Mouse (Mus musculus) layer of hippocampus, postnatal 36 days (tissue): ENCODE results near the gene Plcg2. TPM values are rescaled to one million over a fixed set of nuclear protein-coding genes. Genes with fewer than 3 reads are reported as not detected.

ENCODE experiments used
- DNase-seq, 2 experiments: peaks; one replicate each; pipeline ENCODE4 v3.0.0; 2022
- microRNA-seq, 2 experiments: library from miRNA; unstranded; fragments of <30 nt; microRNA quantifications; one replicate each; pipeline ENCODE4 v1.2.0; 2021
- total RNA-seq, 2 experiments: library from RNA; stranded (reverse); gene quantifications; 2 replicates each; pipeline ENCODE4 v1.2.3; 2021

Gene Plcg2
- total RNA-seq, 2 experiments from 2014 or later = 2.6 to 3.3 TPM

DNA sequence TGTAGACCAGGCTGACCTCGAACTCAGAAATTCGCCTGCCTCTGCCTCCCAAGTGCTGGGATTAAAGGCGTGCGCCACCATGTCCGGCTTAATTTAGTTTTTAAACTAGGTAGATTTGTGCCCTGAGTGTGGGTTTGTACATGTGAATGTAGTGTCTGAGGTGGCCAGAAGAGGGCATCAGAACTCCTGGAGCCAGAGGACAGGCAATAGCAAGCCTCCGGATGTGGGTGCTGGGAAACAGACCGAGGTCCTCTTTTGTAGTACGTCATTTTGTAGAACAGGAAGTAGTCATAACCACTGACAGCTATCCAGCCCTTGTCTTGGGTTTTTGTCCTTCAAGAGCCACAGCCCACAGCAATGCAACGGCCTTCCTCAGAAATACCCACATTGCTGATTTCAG lies 141.5 kb downstream of the Plcg2 start:
- DNase-seq = no peak

DNA sequence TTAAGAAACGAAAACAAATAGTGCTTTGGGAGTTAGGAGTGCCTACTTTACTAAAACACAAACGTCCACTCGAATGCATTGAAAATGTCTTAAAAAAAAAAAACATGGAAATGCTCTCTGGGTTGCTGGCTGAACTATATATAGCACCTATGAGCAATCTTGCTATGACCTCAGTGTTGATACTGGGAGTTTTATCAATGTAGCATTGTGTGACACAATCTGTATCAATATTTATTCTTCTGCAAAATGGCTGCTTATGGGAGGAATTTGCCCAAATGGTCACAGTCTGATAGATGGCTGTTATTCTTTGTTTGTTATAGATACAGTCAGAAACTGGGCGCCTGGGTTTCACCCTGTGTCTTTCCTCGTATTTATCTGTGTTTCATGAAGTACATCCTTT lies 147.4 kb downstream of the Plcg2 start:
- DNase-seq = no peak

DNA sequence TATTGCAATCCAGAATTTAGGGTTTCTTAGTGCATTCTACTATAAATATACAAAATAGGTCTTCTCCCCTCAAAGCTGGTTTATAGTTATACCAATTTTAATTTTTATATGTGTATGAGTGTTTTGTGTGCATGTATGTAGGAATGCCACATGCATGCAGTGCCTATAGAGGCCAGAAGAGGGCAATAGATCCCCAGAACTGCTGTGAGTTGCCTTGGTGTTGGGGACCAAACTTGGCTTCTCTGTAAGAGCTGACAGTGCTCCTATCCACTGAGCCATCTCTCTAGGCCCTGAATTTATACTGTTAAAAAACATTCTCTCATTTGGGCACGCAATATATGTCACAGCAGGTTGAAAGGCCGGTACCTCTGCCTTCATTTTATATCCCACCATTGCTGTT lies 147.9 kb downstream of the Plcg2 start:
- peak; percentile 16 to 52 for DNase-seq

DNA sequence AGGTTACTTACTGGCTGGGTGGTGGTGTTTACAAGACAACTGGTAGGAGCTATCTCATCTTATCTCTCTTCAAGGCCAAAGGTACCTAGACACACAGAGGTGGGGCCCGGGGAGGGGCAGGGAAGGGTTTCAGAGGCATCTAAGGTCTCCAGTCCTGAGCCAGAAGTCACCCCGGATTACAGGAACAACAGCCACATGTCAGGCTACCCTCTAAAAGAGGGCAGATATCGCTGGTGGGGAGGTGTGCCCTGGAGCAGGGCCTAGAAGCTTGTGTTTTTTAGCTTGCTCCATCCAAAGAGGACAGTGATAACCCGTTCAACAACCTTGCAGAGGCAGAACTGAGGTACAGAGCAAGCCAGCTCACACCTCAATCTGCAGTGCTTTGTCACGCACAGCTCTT lies 148.3 kb downstream of the Plcg2 start:
- DNase-seq = no peak

DNA sequence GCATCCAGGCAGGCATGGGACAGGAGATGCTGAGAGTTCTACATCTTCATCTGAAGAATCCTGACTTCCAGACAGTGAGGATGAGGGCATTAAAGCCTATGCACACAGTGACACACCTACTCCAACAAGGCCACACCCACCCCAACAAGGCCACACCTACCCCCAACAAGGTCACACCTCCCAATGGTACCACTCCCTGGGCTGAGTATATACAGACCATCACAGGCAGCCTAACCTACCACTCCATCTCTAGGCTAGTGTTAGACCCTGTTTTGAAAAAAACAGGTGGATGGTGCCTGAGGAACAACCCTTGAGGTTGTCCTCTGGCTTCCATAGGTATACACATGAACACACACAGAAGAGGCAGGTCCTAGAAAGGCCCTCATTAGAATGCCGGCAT lies 154.2 kb downstream of the Plcg2 start:
- DNase-seq = no peak

DNA sequence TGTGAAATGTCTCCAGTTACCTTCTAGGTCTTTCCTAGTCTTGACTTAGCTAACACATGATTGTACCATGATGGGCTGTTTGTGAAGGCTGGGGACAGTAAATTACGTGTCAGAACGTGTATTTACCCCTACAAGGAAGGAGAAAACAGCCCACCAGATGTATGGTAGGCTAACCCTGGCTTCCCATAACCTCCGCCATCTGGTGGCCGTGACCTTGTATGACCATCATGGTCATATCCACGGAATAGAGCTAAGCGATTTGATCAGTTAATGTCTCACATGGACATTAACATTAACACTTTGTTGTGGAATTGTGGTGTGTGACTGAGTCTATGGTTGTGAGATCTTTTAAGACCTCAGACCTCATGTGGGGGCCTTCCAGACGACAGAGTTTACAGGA lies 160.9 kb downstream of the Plcg2 start:
- no peak for DNase-seq

DNA sequence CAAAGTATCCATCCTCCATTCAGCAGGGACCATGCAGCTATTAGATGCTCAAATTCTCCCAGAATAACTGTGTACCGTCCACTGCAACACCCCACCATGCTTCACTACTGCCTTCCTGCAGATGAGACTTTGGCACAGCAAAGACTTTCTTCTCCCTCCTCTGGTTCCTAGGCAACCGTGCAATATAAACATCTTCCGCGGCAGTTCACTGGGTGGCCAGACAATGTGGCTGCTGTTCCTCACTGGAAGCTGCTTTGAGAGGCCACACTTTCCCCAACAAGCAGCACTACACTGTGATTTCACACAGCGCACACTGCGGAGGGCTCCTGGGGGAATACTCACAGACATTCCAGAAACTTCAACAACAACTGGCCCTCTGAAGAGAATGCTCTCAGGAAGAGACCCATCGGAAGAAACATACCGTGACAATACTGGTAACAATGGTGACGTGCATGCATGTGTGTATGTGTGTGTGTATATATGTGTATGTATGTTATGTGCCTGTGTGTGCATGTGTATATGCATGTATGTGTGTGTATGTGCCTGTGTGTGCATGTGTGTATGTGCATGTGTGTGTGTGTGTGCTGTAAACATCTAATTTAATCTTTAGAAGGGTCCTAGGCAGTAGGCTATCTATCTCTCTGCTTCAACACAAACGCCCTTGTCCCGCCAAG lies 162.4 kb downstream of the Plcg2 start:
- peak in 1 of 2 experiments; percentile 41 for DNase-seq

DNA sequence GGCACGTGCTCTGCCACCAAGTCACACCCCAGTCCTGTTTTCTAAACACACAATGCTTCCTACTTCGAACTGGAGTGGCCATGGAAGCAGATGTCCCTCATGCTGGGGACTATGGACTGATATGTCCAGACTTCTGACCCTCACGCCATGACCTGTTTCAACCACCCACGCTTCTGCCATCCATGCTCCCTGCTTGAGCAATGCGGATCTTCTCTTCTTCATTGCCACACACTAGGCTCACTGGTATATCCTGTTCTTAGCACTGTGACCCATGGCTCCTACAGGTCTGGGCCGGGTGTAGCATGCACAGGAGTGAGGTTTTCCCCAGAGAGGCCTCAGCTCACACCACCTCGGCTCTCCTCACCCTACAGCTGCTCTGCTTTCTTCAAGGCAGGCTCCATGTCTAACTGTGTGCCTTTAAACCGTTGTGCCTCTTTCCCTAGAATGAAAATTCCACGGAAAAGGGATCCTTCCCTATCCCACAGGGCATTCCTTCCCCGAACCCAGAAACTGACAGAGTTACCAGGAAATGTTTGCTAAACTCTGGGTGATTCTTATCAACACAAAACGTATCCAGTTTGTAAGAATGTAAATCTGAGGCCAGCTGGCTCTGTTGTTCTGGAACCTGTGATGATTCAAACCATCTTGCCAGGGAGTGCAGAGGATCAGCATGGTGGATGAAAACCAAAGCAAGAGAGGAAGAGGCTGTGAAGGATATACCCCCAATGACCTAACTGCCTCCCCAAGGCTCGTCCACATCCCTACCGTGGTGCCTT lies 169.4 kb downstream of the Plcg2 start:
- DNase-seq = no peak

DNA sequence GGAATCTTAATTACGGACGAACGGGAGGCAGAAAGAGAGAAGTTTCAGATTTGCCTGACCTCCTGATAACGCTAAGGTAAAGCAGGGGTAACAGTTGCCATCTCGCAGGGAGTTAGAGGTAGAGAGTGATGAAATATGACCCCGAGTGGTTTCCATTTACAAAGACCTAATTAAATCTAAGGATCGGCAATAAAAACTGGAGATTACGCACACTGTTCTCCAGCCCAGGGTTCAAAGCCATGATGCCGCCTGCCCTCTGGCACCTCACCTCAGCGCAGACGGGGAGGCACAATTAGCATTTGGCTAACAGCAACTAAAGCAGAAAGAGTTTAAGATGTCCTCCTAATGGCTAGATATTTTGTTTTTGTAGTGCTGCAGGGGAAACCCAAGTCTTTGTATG lies 172.4 kb downstream of the Plcg2 start:
- no peak for DNase-seq

DNA sequence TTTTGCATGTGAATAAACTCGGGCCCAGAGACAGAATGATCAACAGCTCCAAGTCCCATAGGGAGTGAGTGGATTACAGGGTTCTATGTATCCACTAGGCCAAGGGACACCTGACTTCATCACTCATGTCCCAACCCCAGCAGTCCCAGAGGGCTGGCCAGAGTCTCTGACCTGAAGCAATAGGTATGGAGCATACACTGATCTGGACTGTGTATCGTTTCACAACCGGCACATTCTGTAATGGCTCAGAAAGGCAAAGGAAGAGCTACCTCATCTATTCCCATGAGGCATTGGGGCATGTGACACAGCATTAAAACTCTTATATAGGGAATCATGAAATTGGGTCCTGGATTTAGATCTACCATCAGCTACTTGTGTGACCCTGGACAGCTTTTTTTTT lies 174.5 kb downstream of the Plcg2 start:
- DNase-seq = no peak

DNA sequence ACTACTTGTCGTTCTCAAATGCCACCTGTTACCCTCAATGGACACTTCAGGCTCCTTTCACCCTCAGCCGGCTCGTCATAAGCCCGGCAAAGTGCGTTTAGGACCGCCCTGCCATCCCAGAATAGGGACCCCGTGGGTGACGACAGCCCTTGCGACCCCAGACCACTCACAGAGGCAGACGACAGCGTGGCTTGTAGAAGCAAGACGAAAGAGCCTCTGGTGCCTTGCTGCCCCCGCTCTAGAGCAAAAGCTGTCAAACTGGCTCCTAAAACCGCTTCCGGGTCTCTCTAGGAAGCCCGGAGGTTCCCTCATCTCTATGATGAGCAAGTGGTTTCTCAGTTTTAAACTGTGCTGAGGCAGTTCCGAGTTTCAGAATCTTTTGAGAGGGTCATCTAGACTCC lies 175.3 kb downstream of the Plcg2 start, which contains the start of gene Sdr42e1:
Gene Sdr42e1, minus strand, starts transcription at position 260 of the 401 bp plus-strand sequence.
- DNase-seq = peak; percentile 44 to 54

DNA sequence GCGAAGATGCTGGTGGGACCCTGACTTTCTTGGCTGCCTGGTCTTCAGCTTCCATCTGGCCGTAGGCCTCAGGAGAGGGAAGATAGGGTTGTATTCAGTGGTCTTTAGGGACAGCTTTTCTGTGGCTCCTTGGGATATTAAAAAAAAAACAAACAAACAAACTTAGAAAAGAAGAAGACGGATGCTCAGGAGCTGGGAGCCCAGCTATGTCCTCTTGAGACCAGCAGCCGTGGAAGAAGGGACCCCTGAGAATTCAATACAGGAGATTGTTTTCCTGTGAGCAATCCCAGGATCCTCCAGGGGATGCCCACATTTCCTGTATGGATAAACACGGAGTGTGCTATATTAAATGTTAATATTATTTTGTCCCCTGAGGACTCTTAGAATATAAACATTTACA lies 177.1 kb downstream of the Plcg2 start:
- DNase-seq = no peak

DNA sequence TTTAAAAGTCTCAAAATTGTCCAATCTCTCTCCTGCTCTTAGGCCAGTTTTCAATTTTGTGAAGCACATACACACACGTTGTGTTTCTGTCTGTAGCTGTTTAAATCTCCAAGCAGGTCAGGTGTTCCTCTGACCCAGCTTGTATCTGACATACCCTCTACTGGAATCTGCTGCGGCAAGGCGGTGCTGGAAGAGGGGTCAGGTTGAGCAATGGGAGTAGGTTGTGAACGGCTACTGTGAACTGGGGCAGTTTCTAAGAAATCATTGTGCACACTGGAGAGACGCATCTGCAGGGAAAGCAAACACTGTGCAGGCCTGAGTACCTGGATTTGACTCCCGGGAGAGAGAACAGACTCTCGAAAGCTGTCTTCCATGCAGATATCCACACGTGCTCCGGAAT lies 178.4 kb downstream of the Plcg2 start:
- no peak for DNase-seq

DNA sequence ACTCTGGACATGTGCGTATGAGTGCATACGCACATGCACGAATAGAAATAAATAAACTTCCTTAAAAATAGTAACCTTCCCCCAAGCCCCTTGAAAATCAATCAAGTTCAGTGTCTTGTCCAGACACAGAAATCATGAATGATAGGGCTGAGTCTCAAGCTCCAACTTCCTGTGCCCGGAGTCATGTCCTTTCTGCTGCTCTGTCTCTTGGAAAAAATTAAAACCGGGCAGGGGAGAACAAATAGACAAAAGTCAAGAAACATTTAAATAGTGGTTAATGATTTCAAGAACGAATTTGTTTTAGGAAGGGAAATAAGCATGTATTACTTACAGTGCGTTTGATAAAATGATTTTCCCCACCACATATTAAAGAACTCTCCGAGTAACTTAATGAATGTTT lies 178.9 kb downstream of the Plcg2 start:
- no peak for DNase-seq

DNA sequence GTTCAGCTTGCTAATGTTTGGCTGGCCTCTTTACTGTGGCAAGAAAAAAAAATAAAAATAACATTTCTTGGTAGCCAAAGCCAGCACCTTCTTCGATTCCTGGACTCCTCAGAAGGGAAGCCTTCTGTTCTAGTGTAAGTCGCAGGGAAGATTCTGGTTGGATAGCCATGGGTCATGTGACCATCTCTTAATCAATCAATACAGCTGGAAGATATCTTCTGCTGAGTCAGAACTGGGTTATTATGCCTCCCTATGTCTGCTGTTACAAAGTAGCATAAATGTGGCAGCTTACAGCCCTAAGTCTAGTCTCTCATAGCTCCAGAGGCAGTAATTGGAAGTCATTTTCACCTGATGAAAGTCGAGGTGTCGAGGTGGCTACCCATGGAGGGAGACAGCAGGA lies 180.6 kb downstream of the Plcg2 start:
- no peak for DNase-seq

DNA sequence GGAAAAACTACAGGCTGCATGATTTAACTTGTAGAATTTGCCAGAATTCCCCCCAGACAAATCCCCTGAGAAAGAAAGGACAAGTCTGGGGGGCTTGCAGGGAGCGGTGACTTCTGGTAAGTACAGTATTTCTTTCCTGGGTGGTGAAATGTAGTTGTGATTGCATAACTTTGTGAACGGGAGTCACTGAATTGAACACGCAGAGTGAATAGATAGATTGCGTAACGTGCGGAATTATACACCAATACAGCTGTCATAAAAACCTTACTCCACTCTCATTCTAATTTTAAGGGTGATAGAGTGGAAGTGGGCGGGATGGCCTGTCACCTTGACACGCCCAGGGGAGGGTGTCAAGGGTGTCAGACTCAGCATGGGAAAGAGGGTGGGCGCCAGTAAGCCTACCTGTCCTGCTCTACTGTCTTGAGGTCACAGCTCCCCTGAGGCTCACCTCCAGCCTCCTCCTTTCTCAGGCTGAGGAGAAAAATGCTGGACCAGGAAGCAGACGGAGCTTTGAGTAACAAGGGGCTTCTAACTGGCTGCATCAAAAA lies 185.9 kb downstream of the Plcg2 start:
- DNase-seq = no peak

DNA sequence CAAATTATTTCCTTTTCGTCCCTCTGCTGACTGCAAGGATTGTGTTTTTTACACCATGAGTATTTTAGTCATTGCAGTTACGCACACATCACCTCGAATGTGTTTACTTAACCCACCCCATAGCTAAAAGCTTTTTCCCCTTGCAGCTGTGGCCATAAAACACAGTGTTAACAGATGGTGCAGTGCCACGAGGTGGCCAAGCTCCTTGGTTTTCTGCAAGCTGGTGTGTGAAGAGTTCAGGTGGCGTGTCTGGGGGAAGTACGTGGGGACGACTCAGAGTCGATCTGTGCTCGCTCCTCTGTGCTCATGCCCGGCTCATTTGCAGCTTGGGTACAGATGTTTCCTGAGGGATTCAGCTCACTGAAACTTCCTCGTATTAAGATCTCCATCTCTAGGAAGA lies 186.4 kb downstream of the Plcg2 start:
- no peak for DNase-seq

Small RNA genes lying within 50 kb of the gene (microRNA-seq; reads per million reads assigned to microRNA genes)
- 0 reads per million in 2 experiments for gene Gm27361
- 0 reads per million in 2 experiments for gene Mir7077
- gene Mir7078 = 0 reads per million in 2 experiments

Other genes starting within 250 kb of the Plcg2 start
- 100 to 1,000 TPM; 278 to 289 TPM for gene Cmip, start 241.2 kb upstream of the Plcg2 start, total RNA-seq
- 1 to 10 TPM; 4.1 to 4.2 TPM for gene Sdr42e1, start 175.4 kb downstream of the Plcg2 start, total RNA-seq
- gene Hsd17b2, start 203.6 kb downstream of the Plcg2 start, total RNA-seq = not detected